Mouse (Mus musculus): Measurements from ENCODE around the gene Zbtb37. TPM values are rescaled to one million over a fixed set of nuclear protein-coding genes. Genes with fewer than 3 reads are reported as not detected.

The Zbtb37 gene
- total RNA-seq (2021), result 10 to 100 TPM; 17.6 to 18.2 TPM

DNA sequence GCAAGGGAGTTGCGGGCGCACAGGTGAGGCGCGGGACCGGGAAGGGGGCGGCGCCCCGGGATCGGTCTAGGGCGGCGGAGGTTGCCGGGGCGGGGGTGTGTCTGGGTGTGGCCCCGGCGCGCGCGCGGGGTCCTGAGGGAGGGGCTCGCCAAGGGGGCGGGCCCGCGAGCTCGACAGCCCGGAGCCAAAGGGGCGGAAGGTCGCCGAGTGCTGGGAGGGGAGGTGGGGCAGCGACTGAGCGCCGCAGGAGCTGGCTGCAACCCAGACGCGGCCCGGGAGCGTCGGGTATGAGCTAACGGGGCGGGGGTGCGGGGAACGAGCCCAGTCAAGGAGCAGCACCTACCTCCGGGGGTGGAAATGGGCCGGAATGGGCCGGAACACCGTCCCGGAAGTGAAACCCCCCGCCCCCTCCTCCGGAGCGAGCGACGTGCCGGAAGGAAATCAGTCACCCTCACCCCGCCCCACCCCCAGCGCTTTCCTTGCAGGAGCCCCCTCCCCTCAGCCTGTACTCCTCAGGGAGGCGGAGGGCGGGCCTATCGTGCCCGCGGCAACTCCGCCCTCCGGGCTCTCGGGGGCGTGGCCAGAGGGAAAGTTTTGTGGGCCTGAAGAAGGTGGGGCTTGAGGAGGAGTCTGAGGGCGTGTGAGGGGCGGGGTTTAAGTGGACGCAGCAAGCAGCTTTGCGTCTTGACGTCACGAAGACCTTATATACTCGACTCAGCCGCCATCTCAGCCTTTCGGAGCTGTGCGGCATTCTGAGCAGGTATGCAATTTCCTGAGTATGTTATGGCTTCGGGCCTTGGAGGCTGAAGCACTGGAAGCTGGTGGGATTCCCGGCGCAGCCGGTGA lies at the start of gene Zbtb37:
Gene Zbtb37, minus strand, starts transcription at position 415 of the 846 bp plus-strand sequence.
- DNase-seq (ENCODE audit: low spot score in 2 of 2), result peak; percentile 96 to 99
- intact Hi-C loops (cut with DNase I), result loop anchor here (2.0 to 10.0 kb wide), 3 partner anchors 36 to 290 kb away; partner anchors contain the start of genes Cenpl and Dars2

DNA sequence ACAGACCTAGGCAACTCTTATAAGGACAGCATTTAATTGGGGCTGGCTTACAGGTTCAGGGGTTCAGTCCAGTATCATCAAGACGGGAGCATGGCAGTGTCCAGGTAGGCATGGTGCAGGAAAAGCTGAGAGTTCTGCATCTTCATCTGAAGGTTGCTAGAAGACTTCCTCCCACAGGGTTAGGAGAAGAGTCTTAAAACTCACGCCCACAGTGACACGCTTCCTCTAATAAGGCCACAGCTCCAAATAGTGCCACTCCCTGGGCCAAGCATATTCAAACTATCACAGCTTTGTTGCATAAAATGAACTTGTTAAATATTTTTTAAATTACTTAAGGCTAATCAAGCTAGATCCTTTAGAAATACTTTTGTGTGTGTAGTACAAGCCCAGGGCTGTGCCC lies 42.6 kb upstream of the Zbtb37 start:
- intact Hi-C loops (cut with DNase I), result no loop called here
- DNase-seq (ENCODE audit: low spot score in 2 of 2), result no peak

DNA sequence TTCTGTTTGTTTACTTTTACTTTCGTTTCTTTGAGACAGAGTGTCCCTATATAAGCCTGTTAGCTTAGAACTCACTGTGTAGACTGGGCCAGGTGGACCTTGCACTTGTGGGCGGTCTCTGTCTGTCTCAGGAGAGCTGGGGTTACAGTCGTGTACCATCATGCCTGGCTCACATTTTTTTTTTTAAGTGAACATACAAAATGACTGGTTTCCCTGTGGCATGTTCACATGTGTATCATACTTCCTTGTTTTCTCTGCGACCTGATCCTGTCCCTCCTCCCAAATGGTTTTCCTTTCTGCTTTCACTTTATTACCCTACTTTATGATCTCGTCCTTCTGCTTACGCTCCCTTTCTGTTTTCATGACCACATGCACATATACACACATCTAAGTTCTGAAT lies 41.6 kb upstream of the Zbtb37 start:
- intact Hi-C loops (cut with DNase I), result no loop called here
- no peak for DNase-seq (ENCODE audit: low spot score in 2 of 2)

DNA sequence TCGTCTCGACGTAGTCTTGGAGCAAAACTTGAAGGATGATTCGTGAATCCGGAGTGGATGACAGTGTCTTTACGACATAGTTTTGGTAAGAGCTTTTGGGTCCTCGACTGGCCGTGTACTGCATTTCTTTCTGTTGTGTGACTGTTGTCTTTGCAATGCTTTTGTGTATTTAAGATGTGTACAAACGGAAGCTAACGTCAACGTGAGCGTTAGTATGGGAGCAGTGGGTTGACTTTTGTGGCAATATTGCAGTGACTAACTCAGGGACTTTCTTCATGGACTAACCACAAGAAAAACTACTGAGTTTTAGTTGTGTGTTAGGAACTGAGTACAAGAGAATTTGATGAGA lies 36.6 kb upstream of the Zbtb37 start:
- no peak for DNase-seq (ENCODE audit: low spot score in 2 of 2)
- intact Hi-C loops (cut with DNase I), result loop anchor here (2.0 kb wide), 1 partner anchor 36 kb away; the partner anchor contains the start of gene Zbtb37

DNA sequence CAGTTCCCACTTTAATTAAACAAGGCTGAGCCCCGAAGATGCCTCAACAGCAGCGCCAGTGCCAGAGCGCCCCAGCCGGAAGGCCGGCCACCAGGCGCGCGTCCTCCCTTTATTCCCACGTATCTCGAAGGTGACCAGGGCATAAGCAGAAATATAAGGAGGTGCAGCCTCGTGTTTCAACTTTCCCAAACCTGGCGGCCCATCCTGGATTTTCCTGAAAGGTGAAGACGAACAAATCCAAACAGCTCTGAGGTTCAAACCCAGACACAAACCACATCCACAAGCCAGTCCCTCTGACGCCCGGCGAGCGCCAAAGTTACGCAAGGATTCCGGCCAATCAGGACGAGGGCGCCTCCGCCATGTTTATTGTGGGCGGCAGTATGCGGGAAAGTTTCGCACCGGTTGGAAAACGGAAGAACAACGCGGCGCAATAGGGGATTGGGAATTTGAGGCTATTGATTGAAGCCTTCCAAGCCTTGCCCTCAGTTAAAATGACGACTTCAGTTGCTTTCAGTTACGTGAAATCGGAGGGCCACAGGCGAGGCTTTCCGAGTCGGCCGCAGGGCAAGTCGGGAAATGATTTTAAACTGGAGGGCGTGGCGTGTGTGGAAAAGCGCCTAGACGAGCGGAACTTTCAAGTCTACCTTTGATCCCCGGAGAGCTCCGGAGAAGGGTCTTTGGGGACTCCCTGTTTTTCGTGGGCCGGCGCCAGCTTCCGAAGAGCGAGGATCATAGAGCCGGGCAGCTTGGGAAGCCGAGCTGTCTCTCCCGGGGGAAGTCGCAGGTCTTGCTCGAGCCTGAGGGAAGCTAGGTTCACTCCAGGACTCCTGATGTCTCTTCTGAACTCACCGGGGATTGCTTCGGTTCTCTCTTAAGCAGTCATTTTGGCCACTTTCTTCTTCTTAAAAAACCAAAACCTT lies 36.0 kb upstream of the Zbtb37 start, which contains the start of the genes Dars2 and Cenpl:
Gene Dars2, minus strand, starts transcription at position 307 of the 920 bp plus-strand sequence.
Gene Cenpl, plus strand, starts transcription at position 362 of the 920 bp plus-strand sequence.
- DNase-seq (ENCODE audit: low spot score in 2 of 2), result peak; percentile 97 to 99
- intact Hi-C loops (cut with DNase I), result loop anchor here (2.0 kb wide), 1 partner anchor 36 kb away; the partner anchor contains the start of gene Zbtb37

DNA sequence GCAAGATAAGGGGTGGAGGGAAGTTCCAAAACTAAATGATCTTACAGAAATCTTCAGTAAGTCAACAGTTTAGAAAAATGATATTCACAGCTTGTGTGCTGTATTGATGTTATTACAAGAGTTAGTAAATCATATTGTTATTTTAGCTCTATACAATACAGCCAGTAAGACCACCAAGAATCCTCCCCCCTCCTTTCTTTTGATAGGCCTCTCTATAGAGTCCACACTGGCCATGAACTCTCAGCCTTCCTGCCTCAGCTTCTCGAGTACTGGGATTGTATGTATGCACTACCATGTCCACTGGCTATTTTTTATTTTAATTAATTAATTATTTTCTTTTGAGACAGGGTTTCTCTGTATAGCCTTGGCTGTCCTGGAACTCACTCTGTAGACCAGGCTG lies 28.7 kb upstream of the Zbtb37 start:
- no peak for DNase-seq (ENCODE audit: low spot score in 2 of 2)
- intact Hi-C loops (cut with DNase I), result no loop called here

DNA sequence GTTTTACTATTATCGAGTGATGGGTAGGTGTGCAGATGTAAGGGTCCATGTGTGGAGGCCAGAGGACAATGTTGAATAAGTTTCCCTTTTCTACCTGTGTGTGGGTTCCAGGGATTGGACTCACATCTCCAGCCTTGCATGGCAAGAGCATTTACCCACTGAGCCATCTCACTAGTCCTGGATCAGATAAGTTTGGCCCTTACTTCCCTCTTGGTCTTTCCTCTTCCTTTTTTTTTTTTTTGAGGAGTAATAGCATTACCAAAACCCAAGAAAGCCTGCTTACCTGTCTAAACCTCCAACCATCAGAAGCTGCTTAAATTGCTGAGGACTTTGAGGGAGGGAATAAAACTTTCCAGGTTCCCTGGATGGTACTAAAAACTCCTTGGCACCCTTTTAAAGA lies 22.5 kb upstream of the Zbtb37 start:
- DNase-seq (ENCODE audit: low spot score in 2 of 2), result no peak

DNA sequence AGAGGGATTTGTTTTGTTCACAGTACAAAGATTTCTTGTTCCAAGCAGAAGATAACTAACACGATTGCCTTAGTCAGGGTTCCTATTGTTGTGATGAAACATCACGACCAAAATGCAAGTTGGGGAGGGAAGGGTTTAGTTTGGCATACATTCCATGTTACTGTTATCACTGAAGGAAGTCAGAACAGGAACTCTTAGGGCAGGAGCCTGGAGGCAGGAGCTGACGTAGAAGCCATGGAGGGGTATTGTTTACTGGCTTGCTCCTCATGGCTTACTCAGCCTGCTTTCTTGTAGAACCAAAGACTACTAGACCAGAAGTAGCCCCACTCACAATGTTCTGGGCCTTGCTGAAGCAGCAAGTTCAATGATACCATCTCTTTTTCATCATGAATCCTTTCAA lies 12.3 kb upstream of the Zbtb37 start:
- intact Hi-C loops (cut with DNase I), result no loop called here
- no peak for DNase-seq (ENCODE audit: low spot score in 2 of 2)

More for the DNA sequence above, 22.5 kb upstream of the Zbtb37 start:
- intact Hi-C loops (cut with DNase I), result no loop called here

DNA sequence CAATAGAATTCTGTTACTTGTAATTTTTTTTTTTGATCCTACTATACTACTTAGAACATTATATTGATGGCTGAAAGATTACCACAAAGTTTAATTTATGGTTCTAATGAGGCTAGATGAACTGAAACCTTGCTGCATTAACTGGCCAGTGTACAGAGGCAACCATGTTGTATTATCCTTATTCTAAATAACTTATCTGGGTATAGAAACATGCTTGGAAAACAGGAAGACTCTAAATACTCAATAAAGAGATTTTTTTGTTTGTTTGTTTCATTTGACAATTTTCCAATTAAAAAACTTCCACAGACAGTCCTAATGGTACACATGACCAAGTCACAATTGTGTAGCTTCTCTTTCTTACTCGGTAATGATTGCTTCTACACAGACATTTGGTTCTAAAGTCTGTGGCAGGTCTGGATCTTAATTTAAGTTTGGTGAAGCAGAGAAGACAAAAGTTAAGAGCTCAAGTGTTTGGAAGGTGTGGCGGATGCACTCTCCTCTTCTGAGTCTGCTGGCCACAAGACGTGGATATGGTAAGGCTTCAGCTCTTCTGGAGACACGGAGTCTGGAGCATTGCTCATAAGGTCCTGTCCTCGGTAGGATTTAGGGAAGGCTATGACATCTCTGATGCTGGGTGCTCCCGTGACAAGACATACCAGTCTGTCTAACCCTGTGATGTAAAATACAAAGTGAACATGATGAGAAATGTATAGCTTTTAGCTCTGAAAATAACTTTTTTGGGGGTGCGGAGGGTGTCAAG lies 6.8 kb upstream of the Zbtb37 start:
- intact Hi-C loops (cut with DNase I), result no loop called here
- DNase-seq (ENCODE audit: low spot score in 2 of 2), result no peak

DNA sequence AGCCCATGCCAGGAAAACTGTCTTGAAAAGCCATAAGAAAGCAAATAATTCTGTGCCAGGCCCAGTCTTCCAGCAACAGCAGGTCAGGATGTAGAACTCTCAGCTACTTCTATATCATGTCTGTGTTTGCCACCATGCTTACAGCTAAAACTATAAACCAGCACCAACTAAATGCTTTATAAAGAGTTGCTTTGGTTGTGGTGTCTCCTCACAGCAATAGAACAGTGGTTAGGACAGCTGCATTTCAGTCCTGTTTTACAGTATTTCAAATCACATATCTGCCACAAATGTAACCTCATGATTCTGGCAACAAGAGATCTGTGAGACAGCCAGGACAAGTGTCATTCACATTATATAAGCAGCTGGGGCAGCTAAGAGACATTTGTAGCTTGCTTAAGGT lies 6.2 kb upstream of the Zbtb37 start:
- intact Hi-C loops (cut with DNase I), result no loop called here
- no peak for DNase-seq (ENCODE audit: low spot score in 2 of 2)

DNA sequence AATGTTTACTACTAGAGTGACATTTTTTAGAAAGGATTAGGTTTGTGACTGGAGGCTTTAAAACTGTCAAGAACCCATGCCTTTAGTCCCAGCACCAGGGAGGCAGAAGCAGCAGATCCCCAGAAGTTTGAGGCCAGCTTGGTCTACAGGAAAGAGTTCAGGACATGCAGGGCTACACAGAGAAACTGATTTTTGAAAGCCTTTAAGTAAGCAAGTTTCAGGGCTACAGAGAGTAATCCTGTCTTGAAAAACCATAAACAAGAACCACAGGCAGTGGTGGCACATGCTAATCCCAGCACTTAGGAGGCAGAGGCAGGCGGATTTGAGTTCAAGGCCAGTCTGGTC lies 5.7 kb upstream of the Zbtb37 start:
- DNase-seq (ENCODE audit: low spot score in 2 of 2), result no peak
- intact Hi-C loops (cut with DNase I), result no loop called here

DNA sequence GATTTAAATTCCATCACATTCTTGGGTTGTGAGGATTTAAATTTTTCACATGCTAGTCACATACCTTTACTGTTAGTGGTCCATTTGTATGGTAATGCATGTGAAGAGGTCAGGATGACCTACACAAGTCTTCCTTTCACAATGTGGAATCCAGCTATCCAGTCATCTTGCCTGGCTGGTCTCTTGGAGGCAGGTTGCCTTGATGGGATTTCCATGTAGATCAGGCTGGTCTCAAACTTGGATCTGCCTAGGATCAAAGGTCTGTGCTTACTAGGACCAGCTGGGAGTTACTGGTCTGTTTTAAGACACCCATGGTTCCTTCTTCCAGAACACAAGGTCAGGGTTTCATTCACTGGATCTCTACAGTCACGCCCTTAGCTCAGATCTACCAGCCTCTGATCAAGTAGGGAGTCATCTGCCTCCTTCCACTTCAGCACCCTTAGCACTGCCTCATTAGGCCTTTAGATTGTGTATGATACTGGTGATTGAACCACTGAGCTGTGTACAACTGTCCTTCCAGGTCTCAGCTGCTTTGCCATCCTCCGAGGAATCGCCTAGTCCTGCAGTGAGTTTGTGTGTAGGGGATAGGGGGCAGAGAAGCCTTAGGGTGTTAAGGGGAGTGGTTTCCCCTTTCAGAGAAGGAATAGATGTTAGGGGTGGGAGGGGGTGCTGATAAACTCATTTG lies 5.2 kb upstream of the Zbtb37 start:
- intact Hi-C loops (cut with DNase I), result loop anchor here (10.0 kb wide), 1 partner anchor 295 kb away; no protein-coding TSS in a partner anchor
- peak in 1 of 2 experiments; percentile 13 for DNase-seq (ENCODE audit: low spot score in 2 of 2)

DNA sequence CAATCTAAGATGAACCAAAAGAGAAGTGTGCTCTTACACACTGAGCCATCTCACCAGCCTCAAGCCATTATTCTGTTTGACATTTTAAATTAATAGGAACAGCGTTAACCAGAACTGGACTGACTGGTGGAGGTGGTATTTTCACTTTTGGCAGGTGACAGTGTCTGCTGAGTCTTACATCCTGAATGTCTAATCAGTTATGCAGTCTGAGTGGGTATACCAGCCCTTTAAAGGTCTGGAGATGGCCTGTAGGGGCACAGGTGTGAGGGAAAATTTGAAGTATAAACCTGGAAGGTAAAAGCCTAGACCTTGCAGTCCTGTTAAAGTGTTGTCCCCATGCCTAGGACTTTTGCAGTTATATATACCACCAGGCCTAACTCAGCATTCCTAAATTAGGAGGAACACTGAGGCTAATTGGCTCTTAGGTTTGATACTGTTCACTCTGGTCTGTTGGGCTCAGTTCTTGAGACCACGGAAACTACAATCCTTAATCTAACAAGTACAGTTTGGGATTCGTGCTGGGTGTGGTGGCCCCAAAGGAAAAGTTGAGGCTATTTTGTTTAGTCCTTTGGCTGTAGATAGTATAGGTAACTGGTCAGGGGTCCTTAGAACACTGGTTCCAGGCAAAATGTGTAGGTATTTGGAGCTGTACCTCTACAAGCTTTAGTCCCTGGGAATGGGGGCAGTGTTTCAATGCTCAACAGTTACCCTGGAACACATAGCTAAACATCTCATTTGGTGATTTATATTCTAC lies 4.5 kb upstream of the Zbtb37 start:
- no peak for DNase-seq (ENCODE audit: low spot score in 2 of 2)
- intact Hi-C loops (cut with DNase I), result loop anchor here (10.0 kb wide), 1 partner anchor 294 kb away; no protein-coding TSS in a partner anchor

DNA sequence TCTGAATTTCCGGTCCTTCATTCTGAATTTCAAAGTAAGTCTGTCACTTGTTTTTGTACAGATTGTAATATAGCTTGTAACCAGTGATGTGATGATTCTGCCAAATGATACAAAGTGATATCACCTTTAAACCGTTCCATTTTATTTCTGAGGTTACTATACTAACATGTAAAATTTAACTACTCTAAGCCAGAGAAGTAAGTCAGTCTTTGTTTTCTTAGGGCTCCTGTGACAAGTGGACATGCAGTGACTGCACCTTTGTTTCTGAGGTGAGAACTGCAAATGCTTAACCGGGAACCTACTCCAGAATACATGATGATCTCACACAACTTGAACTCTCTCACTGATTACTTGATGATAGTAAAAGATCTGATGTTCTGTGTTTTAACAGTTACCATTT lies 3.4 kb upstream of the Zbtb37 start:
- intact Hi-C loops (cut with DNase I), result loop anchor here (10.0 kb wide), 1 partner anchor 293 kb away; no protein-coding TSS in a partner anchor
- DNase-seq (ENCODE audit: low spot score in 2 of 2), result no peak

DNA sequence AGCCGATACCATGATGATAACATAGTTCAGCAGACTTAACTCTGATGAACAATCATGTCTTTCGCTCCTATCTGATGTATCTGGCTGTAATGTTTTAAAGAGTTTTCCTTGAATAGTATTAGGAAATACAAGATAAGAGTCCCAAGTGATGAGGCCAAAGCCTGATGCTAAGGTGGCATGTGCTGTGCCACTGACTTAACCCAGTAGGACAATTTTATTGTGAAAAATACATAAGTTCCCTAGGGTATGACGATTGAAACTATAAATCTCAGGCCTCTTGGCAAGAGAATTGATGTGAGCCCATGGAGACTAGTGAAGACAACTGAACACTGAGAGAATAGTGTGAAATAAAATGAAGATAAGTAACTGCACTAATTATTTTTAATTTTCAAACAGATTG lies 3.0 kb upstream of the Zbtb37 start:
- intact Hi-C loops (cut with DNase I), result loop anchor here (10.0 kb wide), 1 partner anchor 293 kb away; no protein-coding TSS in a partner anchor
- DNase-seq (ENCODE audit: low spot score in 2 of 2), result no peak

DNA sequence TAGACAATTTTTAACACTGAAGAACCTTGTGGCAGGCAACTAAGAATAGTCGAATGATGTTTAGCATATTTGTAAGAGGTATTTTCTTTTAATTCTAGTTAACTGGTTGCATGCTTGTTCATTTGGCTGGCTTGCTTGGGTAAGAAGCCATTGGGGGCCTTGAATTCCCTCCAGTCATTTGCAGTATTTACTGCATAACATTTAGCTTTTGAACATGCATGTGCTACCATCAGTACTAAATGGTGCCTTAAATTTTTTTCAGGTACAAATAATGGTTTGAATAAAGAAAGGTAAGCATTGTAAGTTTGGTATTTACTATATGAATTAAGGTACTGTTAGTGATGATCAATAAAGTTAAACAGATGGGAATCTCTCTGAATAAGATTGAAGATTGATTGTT lies 2.4 kb upstream of the Zbtb37 start:
- DNase-seq (ENCODE audit: low spot score in 2 of 2), result no peak
- intact Hi-C loops (cut with DNase I), result loop anchor here (10.0 kb wide), 1 partner anchor 292 kb away; no protein-coding TSS in a partner anchor

DNA sequence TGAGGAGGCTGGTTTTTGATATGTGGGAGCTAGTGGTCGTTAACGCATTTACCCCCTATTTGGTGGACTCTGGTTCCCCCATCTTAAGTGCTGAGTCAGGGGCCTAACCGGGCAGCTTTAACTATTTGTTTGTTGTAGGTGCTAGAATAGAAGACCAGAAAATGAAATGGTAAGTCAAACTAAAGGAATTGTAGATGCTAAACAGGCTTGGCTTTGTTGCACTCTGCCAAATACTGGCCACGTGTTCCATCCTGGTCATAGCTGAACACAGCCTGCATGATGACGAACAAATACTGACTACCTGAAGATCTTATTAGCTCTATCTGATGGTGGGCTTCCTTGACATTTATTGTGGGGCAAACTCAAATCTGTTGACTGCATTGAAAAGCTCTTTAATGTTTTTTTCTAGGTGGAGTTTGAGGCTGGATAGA lies 1.8 kb upstream of the Zbtb37 start:
- DNase-seq (ENCODE audit: low spot score in 2 of 2), result peak; percentile 25 to 29
- intact Hi-C loops (cut with DNase I), result loop anchor here (10.0 kb wide), 1 partner anchor 292 kb away; no protein-coding TSS in a partner anchor
